Mouse (Mus musculus) frontal cortex, adult 2 months (tissue): ENCODE results near the gene Ntm. TPM values are rescaled to one million over a fixed set of nuclear protein-coding genes. Genes with fewer than 3 reads are reported as not detected.

Experiments
- DNase-seq, 2 experiments: peaks; one replicate each; pipeline ENCODE4 v3.0.0; 2022; ENCODE audit warnings: low spot score in 1 of 2; ENCODE audit errors: extremely low spot score in 1 of 2
- polyA plus RNA-seq: library from polyadenylated mRNA; depleted of rRNA; stranded (reverse); fragments of >200 nt; gene quantifications from 2 replicates; pipeline ENCODE4 v1.2.3, GENCODE M21; 2012

Ntm gene
- polyA plus RNA-seq, 1 experiment: 184 TPM

- DNase-seq: no peak
Measured at GRCm38 (mm10) chr9:29428322-29428721, 534.6 kb downstream of the Ntm start.

GRCm38 (mm10) chr9:29426261-29426660, 536.7 kb downstream of the Ntm start:
- no peak for DNase-seq

GRCm38 (mm10) chr9:29415578-29415977, 547.4 kb downstream of the Ntm start:
- no peak for DNase-seq

- no peak for DNase-seq
Measured at GRCm38 (mm10) chr9:29413126-29413525, 549.8 kb downstream of the Ntm start.

- DNase-seq: peak in 1 of 2 experiments; percentile 67
Measured at GRCm38 (mm10) chr9:29412181-29412771, 550.7 kb downstream of the Ntm start.

- peak in 1 of 2 experiments; percentile 81 for DNase-seq
Measured at GRCm38 (mm10) chr9:29411408-29412180, 551.3 kb downstream of the Ntm start.

- DNase-seq: no peak
Measured at GRCm38 (mm10) chr9:29410728-29411407, 552.1 kb downstream of the Ntm start.

GRCm38 (mm10) chr9:29410284-29410683, 552.7 kb downstream of the Ntm start:
- no peak for DNase-seq

- DNase-seq: peak in 1 of 2 experiments; percentile 76
Measured at GRCm38 (mm10) chr9:29409216-29409907, 553.6 kb downstream of the Ntm start.

GRCm38 (mm10) chr9:29407954-29408353, 555.0 kb downstream of the Ntm start:
- DNase-seq: no peak

GRCm38 (mm10) chr9:29406973-29407372, 556.0 kb downstream of the Ntm start:
- DNase-seq: no peak

GRCm38 (mm10) chr9:29406046-29406445, 556.9 kb downstream of the Ntm start:
- DNase-seq: no peak

GRCm38 (mm10) chr9:29400151-29400550, 562.8 kb downstream of the Ntm start:
- no peak for DNase-seq

- DNase-seq: no peak
Measured at GRCm38 (mm10) chr9:29396101-29396500, 566.8 kb downstream of the Ntm start.

GRCm38 (mm10) chr9:29393136-29393535, 569.8 kb downstream of the Ntm start:
- DNase-seq: no peak

GRCm38 (mm10) chr9:29390796-29391517, 572.0 kb downstream of the Ntm start:
- DNase-seq: peak in 1 of 2 experiments; percentile 56

- DNase-seq: peak in 1 of 2 experiments; percentile 59
Measured at GRCm38 (mm10) chr9:29389224-29389623, 573.7 kb downstream of the Ntm start.

- DNase-seq: no peak
Measured at GRCm38 (mm10) chr9:29387136-29387535, 575.8 kb downstream of the Ntm start.

- no peak for DNase-seq
Measured at GRCm38 (mm10) chr9:29377172-29378002, 585.6 kb downstream of the Ntm start.
